Mouse (Mus musculus): Measurements from ENCODE around the gene Spag7.

The Spag7 gene

DNA sequence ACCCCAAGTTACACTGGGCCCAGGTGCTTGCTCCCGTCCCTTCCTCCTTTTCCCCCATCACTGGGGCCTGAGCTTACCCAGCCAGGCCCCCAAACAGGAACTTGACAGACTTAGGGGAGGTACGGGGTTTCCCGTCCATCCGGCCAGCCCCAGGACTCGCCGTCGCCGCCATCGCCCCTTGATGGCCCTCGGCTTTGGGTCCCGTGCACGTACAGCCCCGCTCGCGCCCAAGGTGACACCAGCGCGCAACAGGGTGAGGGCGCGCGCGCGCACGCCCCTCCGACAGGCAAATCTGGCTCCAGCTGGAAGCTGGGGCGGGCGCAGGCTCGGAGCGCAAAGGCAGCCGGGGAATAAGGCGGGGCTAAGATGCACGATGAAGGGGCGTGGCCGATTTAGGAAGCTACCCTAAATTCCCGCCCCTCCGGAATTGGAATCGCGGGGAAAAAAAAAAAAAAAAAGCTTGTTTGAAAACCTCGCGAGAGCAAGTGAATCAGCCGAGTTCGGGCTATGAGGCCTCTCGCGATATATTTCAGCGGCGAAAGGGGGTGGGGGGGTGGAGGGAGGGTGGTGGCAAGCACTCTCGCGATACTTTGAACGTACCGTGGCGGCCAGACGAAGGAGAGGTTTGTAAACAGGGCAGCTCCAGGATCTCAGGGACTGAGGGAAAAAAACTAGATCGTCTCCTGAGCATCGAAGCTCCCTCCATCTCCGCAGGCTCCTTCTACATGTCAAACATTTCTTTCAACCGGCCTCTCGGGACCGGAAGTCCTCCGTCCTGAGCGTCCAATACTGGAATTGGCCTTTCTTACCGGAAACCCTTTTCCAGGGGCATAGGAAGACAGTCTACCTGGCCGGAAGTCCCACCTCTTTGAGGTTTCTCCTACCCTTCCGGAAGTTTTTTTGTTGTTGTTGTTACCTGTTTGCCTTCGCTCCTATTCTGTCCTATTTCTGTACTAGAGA is 22.2 kb downstream of the Spag7 start, which contains the start of the genes Rnf167 and Slc25a11:
Gene Rnf167 (plus strand): TSS at position 545 of the 960 bp plus-strand sequence.
Gene Slc25a11 (minus strand): TSS at position 789 of the 960 bp plus-strand sequence.
- POLR2A ChIA-PET, result interaction anchor here (0.6 to 23.0 kb wide), 128 partner anchors 8 to 1777 kb away, joined by 3 to 737 read pairs (median 4); partner anchors contain the start of genes Gp1ba (in 4 of the 4), Psmb6 (in 4 of the 4), Spag7 (in 4 of the 4) and 4930544D05Rik (in 3 of the 4)
- CTCF ChIA-PET, result interaction anchor here (0.6 to 2.0 kb wide), 26 partner anchors 9 to 1770 kb away, joined by 3 to 21 read pairs (median 4); partner anchors contain the start of genes Spag7 (in 3 of the 4), Arrb2 (in 1 of the 4), Camta2 (in 1 of the 4) and Nup88 (in 1 of the 4)

DNA sequence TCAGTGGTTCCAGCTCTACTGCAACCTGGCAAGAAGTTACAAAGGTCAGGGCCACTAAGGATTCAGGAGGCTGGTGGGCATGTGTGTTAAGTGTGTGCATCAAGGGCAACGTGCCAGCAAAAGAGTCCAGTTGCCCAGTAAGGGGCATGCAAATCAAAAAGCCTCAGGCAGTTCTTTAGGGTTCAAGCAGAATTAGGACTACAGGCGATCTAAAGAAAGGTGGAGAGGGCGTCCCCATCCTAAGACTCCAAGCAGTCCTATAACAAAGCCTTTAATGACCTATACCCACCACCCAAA is 23.0 kb downstream of the Spag7 start:
- ChIA-PET CTCF (interaction anchor here in 2 of 4 experiments (1.2 to 2.0 kb wide), 3 partner anchors 19 to 170 kb away, joined by 3 to 12 read pairs (median 3); partner anchors contain the start of gene Camta2 (in 1 of the 2)), POLR2A (interaction anchor here (0.8 to 23.0 kb wide), 34 partner anchors 8 to 666 kb away, joined by 3 to 737 read pairs (median 11); partner anchors contain the start of genes Spag7 (in 4 of the 4), 4930544D05Rik (in 2 of the 4), Arrb2 (in 2 of the 4) and Eno3 (in 2 of the 4))

DNA sequence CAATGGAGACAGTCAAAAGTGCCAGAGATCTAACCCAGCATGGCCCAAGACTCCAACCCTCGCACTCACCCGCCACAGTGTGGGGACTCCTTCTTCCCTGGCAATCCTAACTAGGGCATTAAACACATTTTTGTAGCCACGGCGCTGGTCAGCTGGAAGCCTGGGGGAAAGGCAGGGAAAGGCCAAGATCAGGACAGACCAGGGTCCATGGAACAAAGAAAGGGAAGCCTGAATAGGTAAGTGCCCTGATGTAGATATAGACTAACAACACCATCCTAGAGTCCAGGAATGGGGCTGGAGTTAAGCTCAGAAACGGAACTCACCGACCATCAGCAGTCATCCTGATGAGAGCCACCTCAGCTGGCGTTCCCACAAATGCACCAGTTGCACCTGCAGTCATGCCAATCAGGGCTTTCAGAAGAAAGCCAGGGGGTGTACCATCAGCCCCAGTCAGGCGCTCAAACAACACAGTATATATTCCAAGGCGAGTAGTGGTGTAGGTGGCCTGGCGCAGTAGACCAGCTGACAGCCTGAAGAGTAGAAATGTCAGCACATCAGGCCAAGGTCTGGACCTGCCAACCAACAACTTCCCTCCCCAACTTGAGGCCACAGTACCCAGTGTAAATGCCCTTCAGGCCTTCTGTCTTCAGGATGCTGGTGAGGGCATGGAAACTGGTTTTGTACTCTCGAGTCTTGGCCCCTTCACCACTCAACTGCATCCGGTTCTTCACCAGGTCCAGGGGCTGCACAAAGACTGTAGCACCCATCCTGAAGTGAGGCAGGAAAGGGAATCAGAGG is 23.6 kb downstream of the Spag7 start:
- ChIA-PET CTCF (no interaction called here), POLR2A (interaction anchor here in 2 of 4 experiments (0.7 to 23.0 kb wide), 22 partner anchors 8 to 665 kb away, joined by 3 to 737 read pairs (median 6); partner anchors contain the start of genes 4930544D05Rik (in 2 of the 2), Pfn1 (in 2 of the 2), Spag7 (in 2 of the 2) and Arrb2 (in 1 of the 2))

DNA sequence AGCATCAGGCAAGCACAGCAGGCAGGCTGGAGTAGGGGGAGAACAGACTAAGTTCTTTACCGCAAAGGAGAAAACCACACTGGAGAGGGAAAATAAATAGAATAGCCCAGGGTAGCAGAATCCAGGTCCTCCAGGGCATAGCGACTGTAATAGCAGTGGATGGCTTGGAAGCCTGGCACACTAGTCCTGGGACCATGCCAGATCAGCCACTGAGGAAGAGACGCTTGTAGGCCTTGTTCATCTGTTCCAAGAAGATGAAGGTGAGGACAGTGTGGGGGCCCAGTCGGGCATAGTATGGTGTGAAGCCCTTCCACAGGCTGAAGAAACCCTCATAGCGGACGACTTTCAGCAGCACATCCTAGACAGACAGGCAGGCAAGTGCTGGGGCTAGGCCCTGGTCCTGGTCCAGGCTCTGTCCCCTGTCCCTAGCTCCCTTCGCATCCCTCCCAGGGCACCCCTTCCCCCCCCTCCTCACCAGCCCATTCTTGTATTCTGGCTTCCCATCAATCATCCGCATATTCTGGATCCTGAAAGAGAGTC is 24.6 kb downstream of the Spag7 start:
- ChIA-PET CTCF (no interaction called here), POLR2A (interaction anchor here in 3 of 4 experiments (0.6 to 23.0 kb wide), 14 partner anchors 9 to 345 kb away, joined by 3 to 737 read pairs (median 4); partner anchors contain the start of genes Spag7 (in 2 of the 3), 4930544D05Rik (in 1 of the 3), Eno3 (in 1 of the 3) and Inca1 (in 1 of the 3))

DNA sequence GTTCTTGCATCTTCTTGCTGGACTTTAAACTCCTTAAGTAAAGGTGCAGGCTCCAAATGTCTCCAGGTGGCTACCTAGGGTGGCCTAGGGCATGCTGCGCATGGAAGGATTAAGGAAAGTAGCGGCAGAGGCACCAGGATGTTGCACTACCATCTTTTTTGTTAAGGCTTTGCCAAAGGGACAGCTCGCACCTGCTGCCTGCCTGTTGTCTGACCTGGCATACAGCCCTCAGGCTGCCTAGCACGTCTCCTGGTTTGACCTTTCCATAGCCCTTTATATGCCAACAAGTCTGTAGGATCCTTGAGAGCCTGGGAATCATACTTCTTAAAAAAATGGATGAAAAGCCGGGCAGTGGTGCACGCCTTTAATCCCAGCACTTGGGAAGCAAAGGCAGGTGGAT is 26.2 kb downstream of the Spag7 start:
- ChIA-PET POLR2A (interaction anchor here in 3 of 4 experiments (0.8 to 23.0 kb wide), 4 partner anchors 9 to 26 kb away, joined by 3 to 710 read pairs (median 10); partner anchors contain the start of genes Spag7 (in 2 of the 3), Eno3 (in 1 of the 3) and Pfn1 (in 1 of the 3)), CTCF (no interaction called here)

DNA sequence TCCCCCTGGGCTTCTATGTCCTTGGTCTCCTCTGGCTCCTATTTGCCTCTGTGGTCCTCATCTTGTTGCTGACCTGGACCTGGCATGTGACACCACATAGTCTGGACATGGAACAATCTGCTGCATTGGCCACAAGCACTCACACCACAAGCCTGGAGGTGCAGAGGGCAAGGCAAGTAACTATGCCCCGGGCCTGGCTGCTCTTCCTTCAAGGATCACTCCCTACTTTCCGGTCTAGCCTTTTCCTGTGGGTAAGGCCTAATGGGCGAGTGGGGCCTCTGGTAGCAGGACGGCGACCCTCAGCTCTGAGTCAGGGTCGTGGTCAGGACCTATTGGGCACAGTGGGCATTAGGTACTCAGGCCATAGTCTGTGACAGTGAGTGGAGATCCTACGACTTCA is 28.0 kb downstream of the Spag7 start:
- POLR2A ChIA-PET, result interaction anchor here in 3 of 4 experiments (0.6 to 23.0 kb wide), 6 partner anchors 15 to 1671 kb away, joined by 3 to 710 read pairs (median 4); partner anchors contain the start of genes Spag7 (in 2 of the 3), Eno3 (in 1 of the 3) and Pfn1 (in 1 of the 3)
- CTCF ChIA-PET, result interaction anchor here in 1 of 4 experiments (1.0 kb wide), 1 partner anchor 18 kb away, joined by 3 read pairs; no protein-coding TSS in a partner anchor

DNA sequence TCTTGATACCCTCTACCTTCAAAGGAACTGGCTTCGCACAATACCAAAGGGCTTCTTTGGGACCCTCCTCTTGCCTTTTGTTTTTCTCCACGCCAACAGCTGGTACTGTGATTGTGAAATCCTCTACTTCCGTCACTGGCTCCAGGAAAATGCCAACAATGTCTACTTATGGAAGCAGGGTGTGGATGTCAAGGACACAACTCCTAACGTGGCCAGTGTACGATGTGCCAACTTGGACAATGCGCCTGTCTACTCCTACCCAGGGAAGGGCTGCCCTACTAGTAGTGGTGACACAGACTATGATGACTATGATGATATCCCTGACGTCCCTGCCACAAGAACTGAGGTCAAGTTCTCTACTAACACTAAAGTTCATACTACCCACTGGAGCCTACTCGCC is 29.2 kb downstream of the Spag7 start:
- ChIA-PET CTCF (interaction anchor here in 2 of 4 experiments (0.7 to 1.9 kb wide), 5 partner anchors 10 to 116 kb away, joined by 3 to 8 read pairs (median 4); no protein-coding TSS in a partner anchor), POLR2A (interaction anchor here (0.8 to 2.4 kb wide), 10 partner anchors 9 to 86 kb away, joined by 3 to 10 read pairs (median 4); partner anchors contain the start of gene Spag7 (in 1 of the 4))

DNA sequence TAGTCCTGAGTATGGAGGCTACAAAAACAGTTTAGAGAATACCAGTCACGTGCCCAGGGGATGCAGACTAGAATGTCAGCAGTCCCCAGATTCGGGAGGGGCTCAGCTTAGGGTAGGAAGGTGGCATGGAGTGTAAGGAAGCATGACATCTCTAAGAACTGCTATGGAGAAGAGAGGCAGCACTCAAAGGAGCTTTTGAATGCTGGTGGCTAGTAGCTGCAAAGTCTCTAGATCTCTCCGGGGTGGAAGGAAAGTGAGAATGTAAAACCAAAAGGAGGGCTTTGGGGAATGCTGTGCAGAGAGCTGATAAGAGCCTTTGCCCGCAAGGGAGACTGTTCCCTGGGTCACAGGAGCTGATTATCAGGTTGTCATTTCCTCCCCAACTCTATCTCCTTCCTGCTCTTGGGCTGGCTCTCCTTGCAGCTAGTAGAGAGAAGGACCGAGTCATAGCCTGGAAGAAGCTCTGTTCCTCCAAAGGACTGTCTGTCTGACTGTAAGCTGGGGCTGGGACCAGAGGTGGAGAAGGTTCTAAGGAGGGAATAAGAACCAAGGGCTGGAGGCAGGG is 30.4 kb downstream of the Spag7 start, which contains the start of gene Gp1ba:
Gene Gp1ba (plus strand): TSS at position 409 of the 565 bp plus-strand sequence.
- CTCF ChIA-PET, result interaction anchor here in 2 of 4 experiments (0.6 to 1.9 kb wide), 6 partner anchors 9 to 156 kb away, joined by 3 to 8 read pairs (median 4); no protein-coding TSS in a partner anchor
- POLR2A ChIA-PET, result interaction anchor here (0.6 to 2.4 kb wide), 20 partner anchors 8 to 179 kb away, joined by 3 to 18 read pairs (median 4); partner anchors contain the start of genes Rnf167 (in 4 of the 4), Slc25a11 (in 4 of the 4), Spag7 (in 2 of the 4) and 4930544D05Rik (in 1 of the 4)

DNA sequence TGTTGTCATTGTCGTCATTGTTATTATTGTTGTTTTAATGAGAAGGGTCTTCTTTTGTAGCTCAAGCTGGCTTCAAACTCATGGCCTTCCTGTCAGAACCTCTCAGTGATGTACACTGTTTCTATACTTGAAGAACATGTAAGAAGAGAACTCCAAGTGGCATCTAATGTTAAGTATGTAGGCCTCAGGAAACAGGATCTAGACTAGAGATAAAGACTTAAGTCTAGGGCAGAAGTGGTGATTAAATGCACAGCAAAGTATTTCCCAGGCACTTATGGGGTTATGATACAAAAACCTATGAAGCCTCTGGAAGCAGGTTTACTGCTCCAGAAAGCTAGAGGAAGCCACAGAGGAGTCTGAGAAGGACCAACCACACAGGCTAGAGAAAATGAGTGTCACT is 30.9 kb downstream of the Spag7 start:
- ChIA-PET POLR2A (interaction anchor here (0.6 to 2.4 kb wide), 16 partner anchors 8 to 206 kb away, joined by 3 to 18 read pairs (median 4); partner anchors contain the start of genes Rnf167 (in 4 of the 4), Slc25a11 (in 4 of the 4), Spag7 (in 2 of the 4) and 4930544D05Rik (in 1 of the 4)), CTCF (interaction anchor here in 3 of 4 experiments (0.8 to 1.6 kb wide), 5 partner anchors 8 to 16 kb away, joined by 3 to 5 read pairs (median 3); no protein-coding TSS in a partner anchor)

DNA sequence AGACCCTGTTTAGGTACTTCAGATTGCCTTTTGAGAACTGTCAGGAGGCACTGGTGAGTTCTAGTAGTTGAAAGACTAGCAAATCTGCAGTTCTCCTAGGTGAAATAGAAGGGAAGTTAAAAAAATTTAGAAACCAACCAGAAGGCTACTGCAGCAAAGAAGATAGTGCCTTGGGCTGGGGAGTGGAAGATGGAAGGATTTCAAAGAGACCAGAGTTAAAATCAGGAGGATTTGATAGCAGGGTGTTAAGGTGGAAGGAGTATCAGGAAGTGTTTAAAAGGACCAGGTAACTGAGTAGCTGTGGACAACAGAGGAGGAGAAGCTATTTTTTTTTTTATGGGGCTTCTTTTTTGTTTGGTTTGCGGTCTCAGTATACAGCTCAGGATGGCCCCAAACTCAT is 31.5 kb downstream of the Spag7 start:
- CTCF ChIA-PET, result interaction anchor here in 2 of 4 experiments (0.8 to 1.1 kb wide), 3 partner anchors 8 to 15 kb away, joined by 3 to 5 read pairs (median 3); no protein-coding TSS in a partner anchor
- POLR2A ChIA-PET, result interaction anchor here (0.8 to 2.4 kb wide), 13 partner anchors 8 to 205 kb away, joined by 3 to 18 read pairs (median 7); partner anchors contain the start of genes Rnf167 (in 4 of the 4), Slc25a11 (in 4 of the 4), Inca1 (in 2 of the 4) and Kif1c (in 2 of the 4)

DNA sequence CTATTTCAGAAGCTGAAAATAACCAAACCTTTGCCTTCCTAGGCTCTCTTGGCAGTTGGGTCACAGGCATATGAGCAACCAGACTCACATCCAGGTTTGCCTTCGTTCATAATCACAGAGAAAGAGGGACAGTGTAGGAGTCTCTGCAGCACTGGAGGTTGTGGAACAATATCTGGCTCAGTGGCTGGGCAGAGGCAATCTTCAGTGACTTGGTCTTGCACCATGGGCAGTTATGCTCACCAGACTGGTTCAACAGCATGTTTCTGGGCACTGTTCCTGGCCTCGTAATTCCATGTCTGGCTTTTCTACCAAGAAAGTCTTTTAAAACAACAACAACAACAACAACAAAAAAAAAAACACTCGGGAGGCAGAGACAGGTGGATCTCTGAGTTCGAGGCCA is 33.6 kb downstream of the Spag7 start:
- ChIA-PET CTCF (interaction anchor here in 1 of 4 experiments (1.1 kb wide), 1 partner anchor 143 kb away, joined by 3 read pairs; no protein-coding TSS in a partner anchor), POLR2A (interaction anchor here in 3 of 4 experiments (0.6 to 2.3 kb wide), 5 partner anchors 11 to 1561 kb away, joined by 3 to 22 read pairs (median 3); partner anchors contain the start of genes Rnf167 (in 1 of the 3) and Slc25a11 (in 1 of the 3))

DNA sequence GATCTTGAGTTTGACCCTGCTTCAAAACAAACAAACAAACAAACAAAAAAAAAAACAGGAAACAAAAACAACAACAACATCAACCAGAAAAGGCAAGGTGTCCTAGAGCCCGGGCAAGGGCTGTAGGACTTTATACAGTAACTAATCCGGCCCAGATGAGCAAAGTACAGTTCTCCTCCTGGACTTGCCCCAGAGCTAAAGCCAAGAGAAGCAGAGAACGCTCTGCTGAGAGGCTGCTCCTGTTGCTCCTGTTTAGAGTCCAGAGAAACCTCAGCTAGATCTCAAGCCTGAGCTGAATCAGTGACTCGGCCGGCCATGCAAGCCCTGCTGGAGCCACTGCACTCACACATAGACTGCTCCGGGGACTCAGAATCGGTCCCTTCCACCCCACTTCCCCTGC is 39.1 kb downstream of the Spag7 start:
- ChIA-PET POLR2A (interaction anchor here in 3 of 4 experiments (1.0 to 1.8 kb wide), 9 partner anchors 9 to 179 kb away, joined by 3 to 8 read pairs (median 4); partner anchors contain the start of genes Rnf167 (in 3 of the 3), Slc25a11 (in 3 of the 3), 4930544D05Rik (in 2 of the 3) and Gp1ba (in 2 of the 3)), CTCF (interaction anchor here (0.6 to 2.8 kb wide), 25 partner anchors 9 to 510 kb away, joined by 3 to 24 read pairs (median 4); partner anchors contain the start of genes 4930544D05Rik (in 2 of the 4), Gp1ba (in 2 of the 4), Alox12e (in 1 of the 4) and Arrb2 (in 1 of the 4))

DNA sequence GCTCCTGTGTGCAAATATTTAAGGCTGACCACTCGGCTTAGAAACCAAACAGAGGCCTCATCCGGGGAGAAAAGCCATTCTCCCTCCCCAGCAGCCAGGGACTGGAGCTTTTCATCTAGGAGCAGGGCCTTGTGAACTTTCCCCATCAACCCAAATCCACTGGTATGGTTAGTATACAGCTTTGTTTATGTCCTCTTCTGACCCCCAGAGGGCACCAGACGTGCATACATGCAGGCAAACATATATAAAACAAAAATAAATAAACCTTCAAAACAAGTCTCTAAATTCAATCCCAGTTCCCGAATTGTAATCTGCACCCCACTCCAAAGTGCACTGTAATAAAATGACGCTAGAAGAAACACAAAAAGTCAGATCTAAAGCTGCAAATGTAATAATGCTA is 39.7 kb downstream of the Spag7 start:
- CTCF ChIA-PET, result interaction anchor here (0.5 to 2.8 kb wide), 35 partner anchors 8 to 708 kb away, joined by 3 to 24 read pairs (median 4); partner anchors contain the start of genes 4930544D05Rik (in 2 of the 4), Gp1ba (in 2 of the 4), Alox12e (in 1 of the 4) and Arrb2 (in 1 of the 4)
- POLR2A ChIA-PET, result interaction anchor here in 3 of 4 experiments (1.0 to 1.8 kb wide), 10 partner anchors 9 to 180 kb away, joined by 3 to 8 read pairs (median 4); partner anchors contain the start of genes Rnf167 (in 3 of the 3), Slc25a11 (in 3 of the 3), 4930544D05Rik (in 2 of the 3) and Gp1ba (in 2 of the 3)

DNA sequence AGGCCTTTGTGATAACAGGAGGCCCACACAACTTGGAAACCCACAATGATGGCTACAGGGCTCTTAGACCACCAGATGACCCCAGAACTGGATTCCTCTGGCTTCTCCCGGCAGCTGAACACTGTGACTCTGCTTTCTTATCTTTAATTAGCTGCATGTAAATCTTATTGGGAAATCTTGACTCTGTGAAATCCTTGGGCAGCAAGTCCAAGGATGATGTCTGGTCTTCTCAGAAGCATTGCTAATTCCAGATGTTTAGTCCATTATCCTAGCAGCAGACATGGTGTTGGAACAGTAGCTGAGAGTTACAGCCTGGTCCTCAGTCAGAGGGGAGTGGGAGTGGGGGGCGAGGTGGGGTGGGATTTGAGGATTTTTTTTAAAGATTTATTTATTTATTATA is 40.8 kb downstream of the Spag7 start:
- CTCF ChIA-PET, result interaction anchor here (0.6 to 2.8 kb wide), 12 partner anchors 13 to 538 kb away, joined by 3 to 24 read pairs (median 5); partner anchors contain the start of genes 4930544D05Rik (in 1 of the 4), Arrb2 (in 1 of the 4), Psmb6 (in 1 of the 4) and Rnf167 (in 1 of the 4)

DNA sequence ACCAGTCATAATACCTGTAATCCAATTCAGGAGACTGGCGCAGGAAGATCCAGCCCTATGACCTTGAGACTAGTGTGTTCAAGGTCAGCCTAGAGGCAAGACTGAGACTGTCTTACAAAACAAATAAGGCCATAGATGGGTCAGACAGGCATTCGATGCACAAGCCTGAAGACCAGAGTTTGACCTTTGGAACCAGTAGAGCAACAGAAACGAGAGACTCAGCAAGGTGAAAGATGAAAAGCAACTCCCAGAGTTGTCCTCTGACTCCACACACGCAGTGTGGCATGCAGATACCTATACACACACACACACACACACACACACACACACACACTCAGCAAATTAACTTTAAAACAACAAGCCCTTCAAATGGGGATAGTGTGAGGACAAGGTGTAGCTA is 42.3 kb downstream of the Spag7 start:
- POLR2A ChIA-PET, result interaction anchor here in 3 of 4 experiments (0.6 to 2.1 kb wide), 10 partner anchors 15 to 216 kb away, joined by 3 to 5 read pairs (median 3); partner anchors contain the start of genes Rnf167 (in 2 of the 3), Slc25a11 (in 2 of the 3) and Arrb2 (in 1 of the 3)
- CTCF ChIA-PET, result interaction anchor here in 3 of 4 experiments (0.6 to 1.5 kb wide), 7 partner anchors 12 to 311 kb away, joined by 3 to 12 read pairs (median 3); partner anchors contain the start of genes 4930544D05Rik (in 1 of the 3), Gltpd2 (in 1 of the 3), Rnf167 (in 1 of the 3) and Slc25a11 (in 1 of the 3)

More for the DNA sequence above, 40.8 kb downstream of the Spag7 start:
- POLR2A ChIA-PET, result interaction anchor here in 3 of 4 experiments (0.7 to 1.5 kb wide), 6 partner anchors 11 to 106 kb away, joined by 3 to 5 read pairs (median 3); partner anchors contain the start of genes Psmb6 (in 2 of the 3), Rnf167 (in 1 of the 3), Slc25a11 (in 1 of the 3) and Spag7 (in 1 of the 3)

Data from embryonic stem cell, embryonic (primary cell).